Mouse (Mus musculus) embryo, embryonic 11.5 days (tissue): ENCODE measurements around the gene Gm21637.
"Not testable (repeated sequence)": the region's sequence is repeated elsewhere in the genome, so short reads cannot be mapped to it uniquely, and the experiment has no call there.

Experiments used
- DNase-seq: peaks from one replicate; pipeline ENCODE4 v3.0.0-alpha.2; 2012; ENCODE audit warnings: low read depth, low spot score

The Gm21637 gene

DNA sequence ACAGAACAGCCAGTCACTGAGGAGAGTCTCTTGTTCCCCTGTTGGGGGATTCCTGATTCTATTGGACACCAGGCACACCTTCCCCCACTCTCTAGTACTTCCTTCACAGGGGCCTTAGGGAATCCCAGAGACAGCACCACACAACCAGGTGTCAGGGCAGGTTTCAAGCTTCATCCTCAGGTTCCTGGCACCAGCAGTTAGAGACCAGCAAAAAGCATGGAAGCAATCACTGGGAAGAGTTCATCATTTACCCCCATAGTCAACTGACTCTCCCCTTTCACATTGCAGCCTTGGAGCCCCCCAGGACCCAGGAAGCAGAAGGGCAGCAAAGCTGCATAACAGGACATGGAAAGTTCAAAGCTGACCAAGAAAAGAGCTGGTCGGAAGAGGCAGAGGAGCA, at the start of gene Gm21637:
Gm21637 (plus strand) TSS at position 301 of the 400 bp plus-strand sequence.
- DNase-seq, result not testable (repeated sequence)
